Mouse (Mus musculus) embryonic facial prominence, embryonic 14.5 days (tissue): ENCODE results near the gene Myo3b. TPM values are rescaled to one million over a fixed set of nuclear protein-coding genes. Genes with fewer than 3 reads are reported as not detected.
A peak's percentile ranks its signal among the peaks of the same experiment; 100 is the strongest.

Experiments
- ATAC-seq: fragments of 200-750 bp; cut with Nextera tagmentation; 2 replicates; pipeline ENCODE4 v1.8.0; 2017; ENCODE audit warnings: low read depth, moderate number of reproducible peaks, moderate TSS enrichment
- DNase-seq: peaks from one replicate; pipeline ENCODE4 v3.0.0-alpha.2; 2015; ENCODE audit warnings: low spot score
- H3K27ac ChIP-seq: fragments of 300-500 bp; sonication (generic); replicated peaks from 2 replicates; pipeline ENCODE4 v1.5.1; 2014; ENCODE audit warnings: low read depth, mild to moderate bottlenecking, low read length, moderate library complexity
- H3K27me3 ChIP-seq: fragments of 300-500 bp; sonication (generic); replicated peaks from 2 replicates; pipeline ENCODE4 v1.6.1; 2014; ENCODE audit warnings: low read length; ENCODE audit not compliant: control insufficient read depth, insufficient read depth
- H3K36me3 ChIP-seq: fragments of 300-500 bp; sonication (generic); 2 replicates; pipeline ENCODE4 v1.6.1; 2014; ENCODE audit warnings: low read length, mixed read lengths; ENCODE audit not compliant: control insufficient read depth, insufficient read depth
- H3K4me1 ChIP-seq: fragments of 300-500 bp; sonication (generic); 2 replicates; pipeline ENCODE4 v1.6.1; 2014; ENCODE audit warnings: antibody characterized with exemption, low read length; ENCODE audit not compliant: control insufficient read depth, insufficient read depth
- H3K4me2 ChIP-seq: fragments of 300-500 bp; sonication (generic); 2 replicates; pipeline ENCODE4 v1.6.1; 2014; ENCODE audit warnings: low read depth, mild to moderate bottlenecking, low read length, moderate library complexity, mixed read lengths
- H3K4me3 ChIP-seq: fragments of 300-500 bp; sonication (generic); 2 replicates; pipeline ENCODE4 v1.5.1; 2014; ENCODE audit warnings: low read depth, mild to moderate bottlenecking, low read length
- H3K9ac ChIP-seq: fragments of 300-500 bp; sonication (generic); 2 replicates; pipeline ENCODE4 v1.6.1; 2014; ENCODE audit warnings: low read depth, mild to moderate bottlenecking, low read length, moderate library complexity, mixed read lengths
- H3K9me3 ChIP-seq: fragments of 300-500 bp; sonication (generic); 2 replicates; pipeline ENCODE4 v1.6.1; 2016; ENCODE audit warnings: low read length; ENCODE audit not compliant: control insufficient read depth
- WGBS: fragments of 180-500 bp; shearing (Covaris S2); extraction: QIAGEN DNeasy Blood & Tissue Kit; methylation state at CpG from one replicate; pipeline ENCODE4 v1.1.7; 2014; 5-methylcytosine and 5-hydroxymethylcytosine counted together
- polyA plus RNA-seq: library from polyadenylated mRNA; unstranded; fragments of >200 nt; fragmentation: Nextera tagmentation; extraction: Ambion mirVana; gene quantifications from 2 replicates; pipeline ENCODE4 v1.2.1, GENCODE M21; 2014

Gene Myo3b
- polyA plus RNA-seq, 1 experiment from 2014 or later = not detected

- DNase-seq (peak; percentile 65), ATAC-seq (no peak; the same call in 1 of the 2 replicates)
- no peak overlapping the region for H3K4me2 ChIP-seq
- H3K36me3 ChIP-seq = no peaks in the 10 kb centered on the region
- H3K9ac ChIP-seq = no peak overlapping the region
- no peak overlapping the region for H3K27ac ChIP-seq
- no peaks in the 10 kb centered on the region for H3K4me1 ChIP-seq
- WGBS = 50% methylated on average over 12 of the region's 12 CpGs
- no peaks in the 10 kb centered on the region for H3K27me3 ChIP-seq
- H3K4me3 ChIP-seq = no peak overlapping the region
- H3K9me3 ChIP-seq = no peaks in the 10 kb centered on the region
Measured at GRCm38 (mm10) chr2:70113798-70114782, 75.2 kb downstream of the Myo3b start.

GRCm38 (mm10) chr2:70118376-70119264 lies 79.7 kb downstream of the Myo3b start:
- no peak for DNase-seq
- no peak for ATAC-seq
- no peaks in the 10 kb centered on the region for H3K27me3 ChIP-seq
- no peak overlapping the region for H3K4me2 ChIP-seq
- no peaks in the 10 kb centered on the region for H3K4me1 ChIP-seq
- no peak overlapping the region for H3K4me3 ChIP-seq
- WGBS = 49% methylated on average over 16 of the region's 16 CpGs
- H3K27ac ChIP-seq = no peak overlapping the region
- H3K9me3 ChIP-seq = no peaks in the 10 kb centered on the region
- no peak overlapping the region for H3K9ac ChIP-seq
- no peaks in the 10 kb centered on the region for H3K36me3 ChIP-seq

- H3K4me1 ChIP-seq = no peaks in the 10 kb centered on the region
- 95% methylated on average over 2 of the region's 2 CpGs for WGBS
- no peak for ATAC-seq
Measured at GRCm38 (mm10) chr2:70119265-70119663, 80.3 kb downstream of the Myo3b start.

GRCm38 (mm10) chr2:70126330-70126729 lies 87.4 kb downstream of the Myo3b start:
- DNase-seq (peak; percentile 34), ATAC-seq (peak; percentile 18; the same call in 1 of the 2 replicates)
- Histone ChIP-seq H3K36me3 (no peaks in the 10 kb centered on the region), H3K27ac (no peak overlapping the region), H3K4me3 (0 out of 2 replicates have a peak overlapping the region, but pooled peaks have one; percentile 7), H3K4me2 (peak overlapping the region; percentile 49), H3K9me3 (no peaks in the 10 kb centered on the region), H3K9ac (no peak overlapping the region), H3K27me3 (peaks cover 18% of the 10 kb centered on the region; the same call in 1 of the 2 replicates), H3K4me1 (0 out of 2 replicates have a peak, but pooled peaks cover 8% of the 10 kb centered on the region)
- 44% methylated on average over 10 of the region's 10 CpGs for WGBS

More at GRCm38 (mm10) chr2:70119265-70119663, 80.3 kb downstream of the Myo3b start:
- Histone ChIP-seq H3K36me3 (no peaks in the 10 kb centered on the region), H3K9me3 (no peaks in the 10 kb centered on the region), H3K4me2 (no peak overlapping the region), H3K9ac (no peak overlapping the region), H3K27ac (no peak overlapping the region), H3K4me3 (no peak overlapping the region), H3K27me3 (no peaks in the 10 kb centered on the region)
- no peak for DNase-seq

GRCm38 (mm10) chr2:70126783-70127182 lies 87.9 kb downstream of the Myo3b start:
- Histone ChIP-seq H3K9ac (no peak overlapping the region), H3K27me3 (peaks cover 18% of the 10 kb centered on the region; the same call in 1 of the 2 replicates), H3K4me2 (peak overlapping the region; percentile 49), H3K36me3 (no peaks in the 10 kb centered on the region), H3K9me3 (no peaks in the 10 kb centered on the region), H3K4me1 (0 out of 2 replicates have a peak, but pooled peaks cover 8% of the 10 kb centered on the region), H3K4me3 (0 out of 2 replicates have a peak overlapping the region, but pooled peaks have one; percentile 7), H3K27ac (no peak overlapping the region)
- peak; percentile 91 for DNase-seq
- under 1% methylated on average over 13 of the region's 13 CpGs for WGBS
- ATAC-seq = peak; percentile 75

GRCm38 (mm10) chr2:70127351-70128148 lies 88.6 kb downstream of the Myo3b start:
- H3K4me3 ChIP-seq = 0 out of 2 replicates have a peak overlapping the region, but pooled peaks have one; percentile 7
- H3K4me1 ChIP-seq = 0 out of 2 replicates have a peak, but pooled peaks cover 8% of the 10 kb centered on the region
- 0 out of 2 replicates have a peak overlapping the region, but pooled peaks have one; percentile 19 for H3K9ac ChIP-seq
- no peak for ATAC-seq
- H3K36me3 ChIP-seq = no peaks in the 10 kb centered on the region
- H3K27ac ChIP-seq = no peak overlapping the region
- no peaks in the 10 kb centered on the region for H3K9me3 ChIP-seq
- peaks cover 18% of the 10 kb centered on the region; the same call in 1 of the 2 replicates for H3K27me3 ChIP-seq
- DNase-seq = peak; percentile 52
- 9% methylated on average over 21 of the region's 21 CpGs for WGBS
- peak overlapping the region; percentile 49 for H3K4me2 ChIP-seq

- no peak overlapping the region for H3K27ac ChIP-seq
- no peaks in the 10 kb centered on the region for H3K36me3 ChIP-seq
- no peak for ATAC-seq
- H3K9me3 ChIP-seq = no peaks in the 10 kb centered on the region
- H3K4me1 ChIP-seq = 0 out of 2 replicates have a peak, but pooled peaks cover 8% of the 10 kb centered on the region
- H3K9ac ChIP-seq = no peak overlapping the region
- H3K4me3 ChIP-seq = no peak overlapping the region
- no peak overlapping the region for H3K4me2 ChIP-seq
- peaks cover 18% of the 10 kb centered on the region; the same call in 1 of the 2 replicates for H3K27me3 ChIP-seq
- DNase-seq = no peak
- 58% methylated on average over 6 of the region's 6 CpGs for WGBS
Measured at GRCm38 (mm10) chr2:70128590-70128989, 89.7 kb downstream of the Myo3b start.
